Mouse (Mus musculus) gastrocnemius, adult 8-10 months (tissue): ENCODE results near the gene Msantd2. TPM values are rescaled to one million over a fixed set of nuclear protein-coding genes. Genes with fewer than 3 reads are reported as not detected.

Experiments
- DNase-seq, 2 experiments: peaks; one replicate each; pipeline ENCODE4 v3.0.0; 2022; ENCODE audit warnings: low spot score in 2 of 2
- total RNA-seq, 4 experiments: library from RNA; stranded (reverse); gene quantifications; 2 replicates each; pipeline ENCODE4 v1.2.4; 2022

Msantd2 gene
- total RNA-seq, 4 experiments from 2014 or later: 2.2 to 3.2 (median 2.3) TPM

DNA sequence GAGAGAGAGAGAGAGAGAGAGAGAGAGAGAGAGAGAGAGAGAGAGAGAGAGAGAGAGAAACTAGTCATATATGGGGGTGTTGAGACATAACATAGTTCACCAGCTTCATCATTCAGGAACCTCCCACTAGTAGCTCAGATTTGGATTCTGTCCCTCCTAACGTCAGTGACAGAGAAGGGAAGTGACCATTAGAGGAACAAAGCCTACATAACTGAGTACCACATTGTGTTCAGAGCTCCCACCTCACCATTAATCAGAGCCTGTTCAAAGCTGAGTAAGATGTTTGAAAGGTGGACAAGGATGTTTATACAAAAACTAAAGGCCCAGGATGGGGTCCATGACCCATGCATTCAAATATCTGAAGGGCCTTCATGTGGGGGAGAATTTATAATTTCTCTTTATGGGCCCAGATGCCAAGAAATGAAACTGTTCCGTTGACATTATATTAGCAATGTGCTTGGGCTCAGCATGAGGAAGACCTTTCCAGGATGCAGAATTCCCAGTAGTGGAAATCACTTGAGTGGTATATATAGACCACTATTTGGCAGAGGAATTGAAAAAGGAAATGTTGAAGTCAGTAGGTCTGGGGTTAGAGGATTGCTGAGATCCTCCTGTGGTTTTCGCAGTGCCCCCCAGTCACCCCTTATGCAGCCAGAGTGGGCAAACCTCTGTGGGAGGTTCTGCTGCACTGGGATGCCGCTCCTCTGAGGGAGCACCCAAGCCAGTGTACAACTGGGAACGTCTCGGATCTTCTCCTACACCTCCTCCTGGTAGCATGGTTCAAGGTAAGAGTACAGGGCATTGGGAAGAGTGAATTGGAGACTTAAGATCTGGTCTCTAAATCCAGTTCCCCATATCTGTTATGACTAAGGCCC lies 51.8 kb downstream of the Msantd2 start:
- DNase-seq: no peak

DNA sequence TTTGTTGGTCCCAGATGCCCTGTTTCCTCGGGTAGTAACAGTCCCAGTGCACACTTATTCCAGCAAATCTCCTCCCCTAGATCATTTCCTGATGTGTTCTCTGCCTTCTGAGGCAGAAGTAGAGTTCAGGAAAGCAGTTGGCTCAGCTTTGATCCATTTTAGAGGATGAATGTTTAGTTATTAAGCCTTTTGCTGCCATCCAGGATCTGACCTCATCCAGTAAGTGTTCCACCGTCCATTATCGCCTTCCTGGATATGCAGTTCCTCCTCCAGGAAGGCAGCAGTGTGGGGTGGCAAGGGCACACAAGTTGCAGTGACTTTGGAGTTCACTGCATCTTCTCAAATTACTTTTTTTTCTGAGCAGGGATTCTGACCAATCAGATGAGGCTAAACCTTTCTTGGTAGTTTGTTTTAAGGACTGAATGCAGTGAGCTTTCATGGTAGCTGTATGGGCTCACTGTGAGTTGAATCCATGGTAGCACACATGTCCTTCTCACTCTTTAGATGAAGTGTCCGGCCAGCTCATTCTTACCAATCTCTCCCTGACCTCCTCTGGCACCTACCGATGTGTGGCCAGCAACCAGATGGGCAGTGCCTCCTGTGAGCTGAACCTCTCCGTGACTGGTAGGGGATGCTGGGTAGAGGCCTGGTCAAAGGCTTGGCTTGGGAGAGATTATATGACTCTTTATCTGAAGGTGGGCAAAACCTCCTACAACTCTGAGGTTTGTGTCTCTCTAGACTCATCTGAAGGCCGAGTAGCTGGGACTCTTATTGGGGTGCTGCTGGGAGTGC lies 52.9 kb downstream of the Msantd2 start:
- no peak for DNase-seq

DNA sequence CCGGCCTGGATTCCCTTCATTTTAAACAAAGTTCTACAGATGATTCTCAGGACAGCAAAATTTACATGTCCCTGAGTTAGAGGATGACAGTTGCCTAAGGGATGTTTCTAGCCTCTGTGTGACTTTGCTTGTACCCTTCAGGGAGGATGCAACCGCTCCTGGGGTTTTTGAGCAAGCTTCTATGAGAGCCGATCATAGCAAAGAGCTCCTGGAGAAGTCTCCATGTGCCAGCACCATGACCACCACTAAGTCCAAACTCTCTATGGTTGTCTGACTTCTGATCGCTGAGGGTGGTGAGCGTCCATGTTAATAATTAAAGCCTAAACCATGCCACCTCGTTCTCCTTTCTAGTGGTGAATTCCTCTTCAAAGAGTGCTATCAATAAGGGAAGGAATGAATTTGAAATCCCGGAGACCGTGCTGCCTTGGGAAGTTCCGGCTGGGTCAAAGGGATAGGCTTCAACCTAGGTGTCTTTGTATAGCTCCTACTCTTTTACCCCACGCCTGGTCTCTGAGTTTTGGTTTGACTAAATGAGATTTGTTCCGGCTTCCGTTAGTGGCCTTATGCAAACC lies 54.8 kb downstream of the Msantd2 start:
- DNase-seq: no peak

DNA sequence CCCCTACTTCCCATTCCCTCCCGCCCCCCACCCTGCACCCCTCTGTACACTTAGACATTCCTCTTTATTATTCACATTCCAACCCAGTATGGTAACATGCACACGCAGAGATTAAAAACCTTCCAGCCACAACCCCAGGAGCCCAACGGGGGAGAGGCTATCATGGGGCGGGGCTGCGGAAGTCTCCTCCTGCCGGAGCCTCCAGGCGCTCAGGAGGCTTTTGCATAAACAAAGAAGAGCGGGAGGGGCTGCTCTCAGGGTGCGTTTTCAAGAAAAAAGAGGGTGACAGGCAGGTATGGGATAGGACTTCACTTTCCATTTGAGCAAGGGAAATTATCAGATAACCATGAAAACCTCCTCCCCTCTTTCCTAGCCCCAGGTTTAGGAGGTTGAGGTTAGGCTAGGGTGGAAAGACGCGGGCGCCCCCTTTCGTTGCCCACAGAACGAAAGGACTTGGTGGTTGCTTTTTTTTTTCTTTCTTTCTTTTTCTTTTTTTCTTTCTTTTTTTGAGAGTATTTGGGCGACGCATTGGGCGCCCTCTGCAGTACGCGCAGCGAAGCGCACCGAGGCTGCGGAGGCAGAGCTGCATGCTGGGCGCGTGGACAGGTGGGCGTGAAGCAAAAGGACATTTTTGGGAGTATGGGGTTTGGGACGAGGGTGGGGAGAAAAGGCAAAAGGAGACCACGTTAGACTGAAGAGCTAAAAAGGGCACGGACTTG lies 55.5 kb downstream of the Msantd2 start:
- peak in 1 of 2 experiments; percentile 44 for DNase-seq

DNA sequence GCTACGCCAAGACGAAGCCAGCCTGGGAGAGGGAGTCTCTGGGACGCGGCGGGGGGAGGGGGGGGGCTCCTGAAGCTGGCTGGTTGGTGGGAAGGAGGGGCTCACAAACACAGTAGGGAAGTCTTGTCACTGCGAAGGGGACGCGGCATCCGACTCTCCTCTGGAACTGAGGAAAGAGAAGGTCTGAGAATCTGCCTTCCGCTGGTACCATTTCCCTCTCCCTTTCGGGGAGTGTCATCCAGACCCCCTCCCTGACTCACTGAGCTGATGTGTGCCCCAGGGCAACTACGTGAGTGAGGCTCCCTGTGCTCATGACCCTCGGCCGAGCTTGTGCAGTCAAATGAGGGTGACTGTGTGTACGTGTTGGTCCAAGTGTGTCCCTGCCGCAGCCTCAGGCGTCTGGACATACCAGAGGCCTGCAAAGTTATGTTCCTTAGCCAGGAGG lies 56.1 kb downstream of the Msantd2 start:
- no peak for DNase-seq

DNA sequence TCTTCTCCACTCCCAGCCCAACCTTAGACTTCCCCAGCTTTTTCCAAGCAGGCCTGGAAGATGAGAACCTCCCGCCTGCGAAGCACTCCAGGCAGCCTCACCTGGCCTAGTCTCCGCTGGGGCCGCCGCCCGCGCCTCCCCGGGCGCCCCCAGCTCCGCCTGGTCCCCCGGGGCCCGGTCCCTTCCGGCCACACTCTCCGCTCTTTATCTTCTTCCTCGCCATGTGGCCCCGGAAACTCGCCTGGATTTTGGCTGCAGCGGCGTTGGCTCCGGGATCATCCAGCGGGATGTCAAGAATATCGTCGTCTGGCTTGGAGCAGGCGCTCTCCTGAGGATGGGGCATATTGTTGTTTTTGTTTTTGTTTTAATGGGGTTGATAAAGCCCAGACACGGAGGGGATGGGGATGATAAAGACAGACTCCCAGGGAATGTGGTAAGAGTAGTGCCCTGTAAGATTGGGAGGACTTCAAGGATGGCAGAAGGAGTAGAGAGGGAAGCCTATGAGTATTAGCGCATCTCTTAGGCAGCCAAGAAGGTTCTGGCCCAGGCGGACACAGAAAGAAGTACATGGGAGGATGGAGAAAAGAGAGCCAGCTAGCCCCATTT lies 56.8 kb downstream of the Msantd2 start:
- no peak for DNase-seq

DNA sequence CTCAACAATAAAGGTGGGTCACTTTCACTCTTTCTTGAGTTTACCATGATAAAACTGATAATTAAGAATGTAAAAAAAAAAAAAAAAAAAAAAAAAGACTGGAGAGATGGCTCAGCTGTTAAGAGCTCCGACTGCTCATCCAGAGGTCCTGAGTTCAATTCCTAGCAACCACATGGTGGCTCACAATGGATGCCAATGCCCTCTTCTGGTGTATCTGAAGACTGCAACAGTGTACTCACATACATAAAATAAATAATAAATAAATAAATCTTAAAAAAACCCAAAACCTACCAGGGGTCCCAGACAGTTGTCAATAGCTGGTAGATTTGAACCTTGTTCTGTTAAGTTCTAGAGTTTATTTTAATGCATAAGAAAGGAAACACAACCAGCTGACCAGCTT lies 57.8 kb downstream of the Msantd2 start:
- DNase-seq: no peak

DNA sequence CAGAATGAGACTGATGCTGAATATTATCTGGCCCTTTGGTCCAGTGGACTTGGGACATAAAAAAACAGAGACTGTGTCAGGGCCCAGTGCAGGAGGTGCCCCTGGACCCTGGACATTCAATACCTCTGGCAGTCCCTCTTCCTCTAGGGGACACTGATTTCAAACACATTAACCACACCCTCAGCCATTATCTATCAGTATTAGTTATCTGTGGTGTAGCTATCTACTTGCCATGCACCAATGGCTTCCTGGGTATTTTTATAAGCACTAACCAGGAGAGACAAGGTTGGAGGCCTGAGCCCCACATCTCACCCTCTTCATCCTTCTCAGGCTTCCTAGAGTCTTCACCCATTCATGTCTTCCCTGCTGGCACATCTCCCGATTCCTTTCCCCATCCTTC lies 61.3 kb downstream of the Msantd2 start:
- DNase-seq: no peak

DNA sequence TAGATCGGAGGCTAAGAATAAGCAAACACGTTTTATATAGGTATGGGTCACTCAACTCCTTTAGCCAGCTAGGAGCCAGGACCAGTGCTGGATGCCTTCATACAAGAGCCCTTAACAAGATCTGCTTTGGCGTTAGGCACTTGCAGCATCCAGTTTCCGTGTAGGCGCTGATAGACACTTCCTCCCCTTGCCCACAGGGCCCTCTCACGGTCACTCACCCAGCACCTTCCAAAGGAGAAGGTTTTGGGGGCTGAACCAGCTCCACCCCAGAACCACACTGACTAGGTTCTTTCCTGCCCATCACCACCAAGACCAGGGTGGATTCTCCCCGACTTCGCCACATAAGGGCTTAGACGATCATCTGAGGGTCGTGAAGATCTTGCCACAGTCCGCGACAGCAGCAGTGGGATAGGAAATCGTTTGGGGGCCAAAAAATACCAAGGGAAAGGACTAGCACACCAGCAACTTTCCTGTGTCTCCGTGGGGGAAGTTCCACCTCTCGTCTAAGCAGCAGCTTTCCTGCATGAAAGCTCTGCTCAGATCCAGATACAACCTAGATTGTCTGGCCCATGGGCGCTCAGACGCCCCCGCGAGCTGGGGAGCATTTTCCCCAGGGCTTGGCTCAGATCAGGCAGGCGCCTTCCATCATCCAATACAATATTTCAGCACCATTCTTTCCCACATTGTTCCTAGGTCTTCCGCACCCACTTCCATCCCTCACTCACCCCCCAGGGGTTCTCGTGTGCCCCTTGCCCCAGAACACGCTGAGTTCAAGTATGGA lies 62.8 kb downstream of the Msantd2 start:
- no peak for DNase-seq

DNA sequence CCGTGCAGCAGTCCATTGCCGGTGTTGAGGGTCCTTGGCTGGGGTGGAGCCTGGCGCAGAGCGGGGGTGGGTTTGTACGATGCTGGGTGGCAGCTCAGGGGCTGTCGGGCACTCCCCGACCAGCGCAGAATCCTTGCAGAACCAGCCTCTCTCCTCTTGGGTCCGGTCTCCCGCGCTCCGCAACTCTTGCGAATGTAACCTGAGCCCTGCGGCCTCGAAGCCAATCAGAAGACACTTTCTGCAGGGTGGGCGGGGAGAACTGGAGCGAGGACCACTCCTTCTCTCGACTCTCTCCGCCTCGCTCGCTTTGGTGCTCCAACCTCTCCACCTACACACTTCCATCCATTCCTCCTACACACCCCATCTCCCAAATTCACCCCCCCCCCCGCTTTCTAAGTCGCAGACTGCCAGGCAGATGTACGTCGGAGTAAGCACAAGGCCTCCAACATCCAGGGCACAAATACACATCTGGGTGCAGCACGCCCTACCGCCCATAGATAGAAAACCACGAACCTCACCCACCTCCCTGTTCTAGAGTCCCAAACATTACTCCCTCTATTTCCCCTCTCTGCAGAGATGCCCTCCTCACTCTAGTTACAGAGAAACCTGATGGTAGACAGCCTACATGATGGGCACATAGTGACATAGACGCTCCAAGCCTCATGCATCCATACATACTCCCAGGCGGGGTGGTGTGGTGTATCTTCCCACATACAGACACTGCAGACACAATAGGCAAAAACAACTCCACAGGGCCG lies 63.6 kb downstream of the Msantd2 start, which contains the start of gene Nrgn:
TSS of gene Nrgn (minus strand) at position 369 of the 758 bp plus-strand sequence.
- DNase-seq: peak in 1 of 2 experiments; percentile 44

DNA sequence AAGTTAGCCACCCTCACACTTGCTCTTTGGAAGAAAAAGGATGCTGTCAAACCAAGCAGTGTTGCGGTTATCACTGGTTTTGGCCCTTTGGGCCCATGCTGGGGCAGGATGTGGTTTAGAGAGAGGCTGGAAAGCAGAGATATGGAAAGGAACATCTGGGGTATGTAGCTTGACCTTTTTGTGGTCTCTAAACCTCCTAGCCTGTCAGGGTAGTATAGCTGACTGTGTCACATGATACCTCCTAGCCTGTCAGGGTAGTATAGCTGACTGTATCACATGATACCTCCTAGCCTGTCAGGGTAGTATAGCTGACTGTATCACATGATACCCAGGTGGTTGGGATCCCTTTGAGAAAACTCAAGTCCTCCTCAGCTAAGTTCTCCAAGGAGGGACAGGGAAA lies 65.2 kb downstream of the Msantd2 start:
- no peak for DNase-seq

DNA sequence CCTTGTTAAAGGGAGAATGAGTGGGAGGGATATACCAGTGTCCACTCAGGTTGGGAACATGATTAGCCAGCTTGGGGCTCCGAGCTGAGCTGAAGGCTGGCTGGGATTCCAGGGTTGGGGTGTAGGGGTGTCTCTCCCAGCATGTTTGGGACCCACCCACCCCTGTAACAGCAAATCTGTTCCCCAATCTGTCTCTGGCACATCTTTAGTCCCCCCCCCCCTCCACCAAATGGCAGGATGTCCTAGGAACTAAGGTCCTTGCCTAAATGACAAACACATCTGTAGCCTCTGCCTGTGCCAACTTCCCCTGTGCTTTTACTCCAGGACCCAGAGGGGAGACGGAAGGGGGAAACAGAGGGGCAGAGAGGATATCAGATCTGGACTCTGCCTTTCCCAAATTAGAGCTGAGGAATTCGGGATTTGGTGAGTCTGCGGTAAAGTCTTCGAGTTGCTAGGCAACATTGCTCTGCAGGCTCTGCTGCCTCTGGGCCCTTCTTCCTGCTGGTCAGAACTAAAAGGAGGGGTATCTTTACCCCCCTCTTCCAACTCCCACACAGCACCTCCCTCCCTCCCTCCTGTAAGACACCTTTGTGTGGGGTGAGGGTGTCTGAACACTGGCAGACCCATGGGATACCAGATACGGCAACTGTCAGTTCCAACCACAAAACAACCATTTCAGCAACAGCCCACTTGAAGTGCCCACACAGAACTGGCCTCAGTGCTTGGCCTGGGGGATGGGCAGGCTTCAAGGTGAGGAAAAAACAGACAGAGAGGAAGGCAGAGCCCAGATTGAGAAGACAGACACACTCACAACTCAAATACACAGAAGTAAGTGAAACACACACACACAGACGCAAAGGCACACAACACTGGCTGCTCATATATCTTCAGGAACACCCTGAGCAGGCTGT lies 66.0 kb downstream of the Msantd2 start, which contains the start of gene Siae:
TSS of gene Siae (plus strand) at position 861 of the 911 bp plus-strand sequence.
- DNase-seq: no peak

DNA sequence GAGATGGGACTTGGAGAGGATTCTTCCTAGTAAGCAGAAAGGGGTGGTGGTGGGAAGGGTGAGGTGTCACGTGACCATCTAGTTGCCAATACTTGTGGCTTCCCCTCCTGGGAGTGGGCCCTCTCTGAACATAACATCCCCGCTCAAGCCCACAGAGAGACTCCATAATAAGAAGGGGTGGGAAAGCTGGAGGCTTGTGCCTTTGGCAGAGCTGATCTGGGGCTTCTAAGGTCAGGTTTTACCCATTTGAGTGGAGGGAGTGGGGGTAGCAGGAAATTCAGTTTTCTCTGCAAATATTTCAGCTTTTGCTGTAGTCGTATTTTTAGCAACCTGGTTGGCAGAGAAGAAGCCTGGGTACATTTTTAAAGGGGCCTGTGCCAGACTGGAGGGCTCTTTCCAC lies 67.2 kb downstream of the Msantd2 start:
- DNase-seq: no peak

DNA sequence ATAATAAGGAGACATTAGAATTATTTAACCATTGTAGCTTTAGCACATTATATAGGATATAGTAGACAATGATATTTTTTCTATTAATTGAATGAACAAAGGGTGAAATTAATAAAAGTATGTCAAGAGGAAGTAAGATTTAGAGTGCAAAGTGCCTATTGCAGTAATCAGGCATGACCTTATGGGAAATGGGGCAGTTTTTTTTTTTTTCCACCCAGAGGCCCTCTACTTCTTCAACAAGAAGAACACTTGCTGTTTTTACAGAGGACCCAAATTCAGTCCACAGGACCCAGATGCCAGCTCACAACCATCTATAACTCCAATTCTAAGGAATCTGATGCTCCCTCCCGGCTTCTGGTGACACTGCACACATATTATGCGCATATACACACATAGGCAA lies 71.5 kb downstream of the Msantd2 start:
- DNase-seq: no peak

DNA sequence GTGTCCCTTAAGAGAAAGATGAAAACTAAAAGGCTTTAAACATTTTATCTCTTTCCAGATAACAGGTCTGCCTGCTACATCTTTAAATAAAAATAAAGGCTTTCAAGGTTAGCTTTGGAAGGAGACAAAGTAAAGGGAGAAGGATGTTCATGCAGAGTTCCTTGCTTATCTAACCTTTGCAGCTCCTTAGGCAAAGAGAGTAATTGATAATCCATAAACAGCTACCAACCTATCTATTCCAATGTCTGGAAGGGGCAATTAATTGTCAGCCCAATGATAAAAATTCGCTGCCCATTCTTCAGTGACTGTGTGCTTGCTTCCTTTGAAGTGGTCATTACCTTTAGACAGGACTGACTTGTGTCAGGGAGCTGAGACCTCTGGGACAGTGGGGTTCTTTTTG lies 74.7 kb downstream of the Msantd2 start:
- no peak for DNase-seq

DNA sequence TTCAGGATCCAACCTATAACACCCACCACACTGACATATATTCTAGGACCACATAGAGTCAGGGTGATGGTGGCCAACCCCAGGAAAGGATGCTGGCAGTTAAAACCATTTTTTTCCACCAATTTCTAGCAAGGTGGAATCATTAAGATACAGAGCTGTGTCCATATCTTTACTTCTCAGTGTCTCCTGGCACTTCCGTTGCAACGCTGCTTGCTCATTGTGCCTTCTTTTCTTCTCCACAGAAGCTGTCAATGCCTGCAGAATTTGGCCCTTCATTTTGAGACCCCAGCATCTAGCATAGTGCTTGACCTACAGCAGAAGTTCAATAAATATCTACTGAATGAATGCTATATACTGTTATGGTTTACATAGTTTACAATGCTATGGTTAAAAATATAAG lies 77.9 kb downstream of the Msantd2 start:
- DNase-seq: no peak

DNA sequence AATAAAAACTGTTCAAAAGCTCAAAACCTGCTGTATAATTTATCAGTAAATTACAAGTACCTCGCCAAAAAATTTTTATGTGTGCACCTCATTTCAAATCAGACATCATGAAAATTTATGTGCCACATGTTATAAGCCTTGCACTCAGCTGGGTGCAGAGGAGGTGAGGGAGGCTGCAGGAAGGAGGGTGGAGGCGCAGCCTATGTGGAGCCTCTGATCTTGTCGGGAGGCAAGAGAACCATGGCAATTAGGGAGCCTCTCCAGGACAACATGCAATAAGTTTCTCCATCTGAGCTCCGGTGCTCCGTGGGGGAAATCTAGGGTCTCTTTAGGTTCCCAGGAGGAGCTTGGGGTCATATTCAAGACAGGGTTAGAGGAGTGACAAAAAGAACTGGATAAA lies 78.3 kb downstream of the Msantd2 start:
- DNase-seq: no peak

DNA sequence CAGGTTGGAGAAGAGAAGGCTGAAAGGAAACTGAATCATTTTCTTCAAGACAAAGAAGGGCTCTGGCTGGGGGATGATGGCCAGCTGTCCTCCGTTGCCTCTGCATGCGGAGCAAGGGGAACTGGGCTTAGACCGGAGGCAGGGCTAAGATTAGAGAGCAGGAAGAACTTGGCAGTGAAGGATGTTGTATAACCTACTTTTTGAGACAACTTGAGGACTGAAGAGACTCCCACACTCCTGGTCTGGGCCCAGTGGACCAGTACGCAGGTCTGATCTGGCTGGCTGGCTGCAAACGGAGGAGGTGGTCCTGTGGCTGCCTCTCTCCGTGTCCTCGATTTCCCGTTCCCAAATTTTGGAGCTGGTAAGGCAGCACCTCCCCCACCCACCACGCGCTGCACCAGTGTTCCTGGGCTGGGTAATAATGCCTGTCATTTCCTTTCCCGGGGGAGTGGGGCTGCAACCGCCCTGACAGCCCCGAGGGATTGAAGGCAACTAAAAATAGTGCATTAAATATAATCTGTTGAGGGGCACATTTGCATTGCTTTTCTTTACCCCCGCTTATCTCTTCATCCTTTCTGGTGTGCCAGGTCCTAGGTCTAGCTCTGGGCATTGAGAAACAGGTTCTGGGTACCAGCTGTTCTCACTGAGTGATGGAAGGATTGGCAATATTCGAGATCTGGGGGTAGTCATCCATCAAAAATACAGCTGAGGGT lies 78.9 kb downstream of the Msantd2 start:
- DNase-seq: no peak
